Mouse (Mus musculus): ENCODE data around the gene Klk9. TPM values are rescaled to one million over a fixed set of nuclear protein-coding genes. Genes with fewer than 3 reads are reported as not detected.
A peak's percentile ranks its signal among the peaks of the same experiment; 100 is the strongest.

The Klk9 gene
- polyA plus RNA-seq, 1 experiment, result not detected

DNA sequence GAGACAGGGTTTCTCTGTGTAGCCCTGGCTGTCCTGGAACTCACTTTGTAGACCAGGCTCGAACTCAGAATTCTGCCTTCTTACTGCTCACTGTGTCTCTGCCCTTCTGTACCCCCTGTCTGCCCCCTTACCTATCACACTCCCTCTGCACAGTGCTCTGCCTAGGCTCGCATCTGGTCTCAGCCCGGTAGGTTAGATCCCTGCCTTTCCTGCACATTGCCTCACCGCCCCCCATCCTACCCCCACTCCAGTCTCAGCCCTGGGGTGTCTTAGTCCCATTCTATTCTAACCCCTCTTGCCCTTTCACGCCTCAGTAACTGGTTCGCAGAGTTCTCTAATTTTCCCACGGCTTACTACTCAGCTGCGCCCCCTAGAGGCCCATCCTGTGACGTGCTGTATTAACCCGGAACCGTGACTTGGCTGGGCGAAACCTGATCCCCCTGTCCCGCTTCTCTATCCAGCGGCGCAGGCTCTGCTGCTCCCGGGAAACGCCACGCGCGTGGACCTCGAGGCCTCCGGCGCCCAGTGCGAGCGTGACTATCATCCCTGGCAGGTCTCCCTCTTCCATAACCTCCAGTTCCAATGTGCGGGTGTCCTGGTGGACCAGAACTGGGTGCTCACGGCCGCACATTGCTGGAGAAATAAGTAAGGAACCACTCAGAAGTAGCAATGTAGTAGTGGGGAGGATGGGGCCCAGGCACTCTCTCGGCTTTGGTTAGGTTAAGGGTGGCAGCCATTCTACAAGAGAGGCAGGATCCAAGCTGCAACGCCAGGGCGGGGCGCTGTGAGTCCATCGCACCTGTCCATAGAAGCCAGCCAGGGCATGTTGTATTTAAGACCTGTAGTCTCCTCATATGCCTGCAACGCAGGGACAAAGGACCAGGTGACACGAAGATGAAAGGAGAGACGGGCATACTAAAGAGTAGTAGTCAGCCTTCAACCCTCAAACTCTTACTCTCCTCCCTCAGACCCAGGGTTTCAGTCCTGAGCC lies 9.1 kb upstream of the Klk9 start:
- Histone ChIP-seq H3K79me2 (ENCODE audit: control insufficient read depth, insufficient read depth) (no peaks in the 10 kb centered on the region), H3K4me3 (no peak overlapping the region), H3K27me3 (ENCODE audit: control insufficient read depth, insufficient read depth, insufficient read length) (no peaks in the 10 kb centered on the region), H3K36me3 (ENCODE audit: control insufficient read depth, insufficient read depth) (no peaks in the 10 kb centered on the region), H3ac (ENCODE audit: control insufficient read depth, insufficient read length) (no peak overlapping the region), H3K4me2 (ENCODE audit: low read depth) (peak overlapping the region; percentile 53)
- no peak for TF ChIP-seq MYOD1 (IDR thresholded peaks at IDR 0.05; ENCODE audit: control insufficient read depth in 1 of 3, insufficient read length in 2 of 3, low read depth in 2 of 3)
- TF ChIP-seq TCF12 (IDR thresholded peaks at IDR 0.05; ENCODE audit: insufficient read depth, poor library complexity, severe bottlenecking), result no peak
- no peak for TF ChIP-seq TCF3 (IDR thresholded peaks at IDR 0.05; ENCODE audit: insufficient read length, low read depth)

DNA sequence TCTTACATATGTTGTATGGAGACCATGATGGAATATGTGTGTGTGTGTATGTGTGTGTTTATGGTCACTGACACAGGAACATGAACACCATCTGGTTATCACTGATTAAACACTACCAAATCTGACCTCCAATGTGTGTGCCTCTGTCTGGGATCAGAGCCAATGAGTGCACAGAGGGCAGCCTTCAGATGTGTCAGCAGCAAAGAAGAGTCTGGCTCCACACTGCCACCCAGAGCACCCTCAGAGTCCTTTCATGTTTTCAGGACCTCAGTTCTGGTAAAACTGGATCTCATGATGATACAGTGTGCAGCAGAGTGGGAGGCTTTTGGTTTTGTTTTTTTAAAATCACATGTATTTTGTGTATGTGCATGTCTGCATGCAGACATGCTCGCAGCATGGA lies 6.4 kb upstream of the Klk9 start:
- Histone ChIP-seq H3K27me3 (ENCODE audit: control insufficient read depth, insufficient read depth, insufficient read length) (no peaks in the 10 kb centered on the region), H3K79me2 (ENCODE audit: control insufficient read depth, insufficient read depth) (no peaks in the 10 kb centered on the region), H3ac (ENCODE audit: control insufficient read depth, insufficient read length) (no peak overlapping the region), H3K4me2 (ENCODE audit: low read depth) (no peak overlapping the region), H3K4me3 (no peak overlapping the region), H3K36me3 (ENCODE audit: control insufficient read depth, insufficient read depth) (no peaks in the 10 kb centered on the region)
- TF ChIP-seq CEBPB (IDR thresholded peaks at IDR 0.05; ENCODE audit: insufficient read depth, poor library complexity, severe bottlenecking), result no peak
- TF ChIP-seq POLR2AphosphoS2 (IDR thresholded peaks at IDR 0.05; ENCODE audit: insufficient read length, low read depth), result no peak
- no peak for TF ChIP-seq TCF3 (IDR thresholded peaks at IDR 0.05; ENCODE audit: insufficient read length, low read depth)
- no peak for TF ChIP-seq REST (IDR thresholded peaks at IDR 0.05; ENCODE audit: insufficient read depth, insufficient read length)
- no peak for TF ChIP-seq USF1 (IDR thresholded peaks at IDR 0.05; ENCODE audit: low read depth)
- no peak for TF ChIP-seq MYOG (IDR thresholded peaks at IDR 0.05; ENCODE audit: control insufficient read depth in 1 of 3, insufficient read depth in 1 of 3, insufficient read length in 2 of 3, low read depth in 2 of 3)
- TF ChIP-seq POLR2A (IDR thresholded peaks at IDR 0.05; ENCODE audit: insufficient read length, low read depth), result no peak
- no peak for TF ChIP-seq MAX (IDR thresholded peaks at IDR 0.05; ENCODE audit: low read depth)
- no peak for TF ChIP-seq E2F4 (IDR thresholded peaks at IDR 0.05; ENCODE audit: insufficient read depth)
- TF ChIP-seq TCF12 (IDR thresholded peaks at IDR 0.05; ENCODE audit: insufficient read depth, poor library complexity, severe bottlenecking), result no peak
- TF ChIP-seq SRF (IDR thresholded peaks at IDR 0.05; ENCODE audit: control insufficient read depth, insufficient read length, low read depth), result no peak
- TF ChIP-seq MYOD1 (IDR thresholded peaks at IDR 0.05; ENCODE audit: control insufficient read depth in 1 of 3, insufficient read length in 2 of 3, low read depth in 2 of 3), result no peak

DNA sequence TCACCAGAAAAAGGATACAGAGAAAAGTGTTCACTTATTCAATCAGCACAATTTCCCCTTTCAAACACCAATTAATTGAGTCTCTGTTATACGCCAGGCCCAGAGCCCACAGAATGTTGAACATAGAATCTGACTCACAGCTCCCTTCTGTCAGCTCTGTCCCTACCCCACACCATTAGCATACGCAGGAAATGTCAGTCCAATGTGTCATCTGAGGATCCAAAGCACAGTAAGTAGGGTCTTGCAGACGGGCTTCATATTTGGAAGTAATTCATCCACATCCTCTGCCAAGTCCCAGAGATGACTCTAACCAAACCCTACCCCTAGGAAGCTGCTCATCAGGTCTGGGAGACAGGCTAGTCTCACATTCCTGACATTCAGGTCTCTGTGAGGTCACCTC lies 3.6 kb upstream of the Klk9 start:
- Histone ChIP-seq H3K36me3 (ENCODE audit: control insufficient read depth, insufficient read depth) (no peaks in the 10 kb centered on the region), H3K4me3 (no peak overlapping the region), H3K27me3 (ENCODE audit: control insufficient read depth, insufficient read depth, insufficient read length) (no peaks in the 10 kb centered on the region), H3K79me2 (ENCODE audit: control insufficient read depth, insufficient read depth) (no peaks in the 10 kb centered on the region), H3K4me2 (ENCODE audit: low read depth) (peak overlapping the region; percentile 4), H3ac (ENCODE audit: control insufficient read depth, insufficient read length) (no peak overlapping the region)
- no peak for TF ChIP-seq POLR2A (IDR thresholded peaks at IDR 0.05; ENCODE audit: insufficient read length, low read depth)
- no peak for TF ChIP-seq REST (IDR thresholded peaks at IDR 0.05; ENCODE audit: insufficient read depth, insufficient read length)
- no peak for TF ChIP-seq TCF3 (IDR thresholded peaks at IDR 0.05; ENCODE audit: insufficient read length, low read depth)
- no peak for TF ChIP-seq USF1 (IDR thresholded peaks at IDR 0.05; ENCODE audit: low read depth)
- TF ChIP-seq POLR2AphosphoS2 (IDR thresholded peaks at IDR 0.05; ENCODE audit: insufficient read length, low read depth), result no peak
- TF ChIP-seq TCF12 (IDR thresholded peaks at IDR 0.05; ENCODE audit: insufficient read depth, poor library complexity, severe bottlenecking), result no peak
- TF ChIP-seq MAX (IDR thresholded peaks at IDR 0.05; ENCODE audit: low read depth), result no peak
- TF ChIP-seq CEBPB (IDR thresholded peaks at IDR 0.05; ENCODE audit: insufficient read depth, poor library complexity, severe bottlenecking), result no peak
- no peak for TF ChIP-seq MYOD1 (IDR thresholded peaks at IDR 0.05; ENCODE audit: control insufficient read depth in 1 of 3, insufficient read length in 2 of 3, low read depth in 2 of 3)
- no peak for TF ChIP-seq E2F4 (IDR thresholded peaks at IDR 0.05; ENCODE audit: insufficient read depth)
- no peak for TF ChIP-seq MYOG (IDR thresholded peaks at IDR 0.05; ENCODE audit: control insufficient read depth in 1 of 3, insufficient read depth in 1 of 3, insufficient read length in 2 of 3, low read depth in 2 of 3)
- no peak for TF ChIP-seq SRF (IDR thresholded peaks at IDR 0.05; ENCODE audit: control insufficient read depth, insufficient read length, low read depth)

DNA sequence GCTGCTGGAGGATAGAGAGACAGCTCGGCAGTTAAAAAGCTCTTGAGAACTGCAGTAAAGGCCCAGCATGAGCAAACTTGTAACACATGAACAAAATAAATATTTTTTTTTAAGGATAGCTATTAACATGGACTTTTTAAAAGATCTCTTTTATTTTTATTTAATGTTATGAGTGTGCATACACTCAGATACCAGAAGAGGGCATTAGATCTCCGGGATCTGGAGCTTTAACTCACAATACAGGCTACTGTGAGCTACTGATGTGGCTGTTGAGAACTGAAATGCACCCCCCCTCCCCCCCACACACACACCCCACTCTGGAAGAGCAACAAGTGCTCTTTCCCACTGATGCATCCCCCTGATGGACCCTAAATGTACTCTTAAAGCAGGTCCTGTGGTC lies 2.4 kb upstream of the Klk9 start:
- Histone ChIP-seq H3ac (ENCODE audit: control insufficient read depth, insufficient read length) (no peak overlapping the region), H3K36me3 (ENCODE audit: control insufficient read depth, insufficient read depth) (no peaks in the 10 kb centered on the region), H3K79me2 (ENCODE audit: control insufficient read depth, insufficient read depth) (no peaks in the 10 kb centered on the region), H3K4me3 (no peak overlapping the region), H3K27me3 (ENCODE audit: control insufficient read depth, insufficient read depth, insufficient read length) (no peaks in the 10 kb centered on the region), H3K4me2 (ENCODE audit: low read depth) (no peak overlapping the region)
- TF ChIP-seq E2F4 (IDR thresholded peaks at IDR 0.05; ENCODE audit: insufficient read depth) (no peak), MAX (IDR thresholded peaks at IDR 0.05; ENCODE audit: low read depth) (no peak)

DNA sequence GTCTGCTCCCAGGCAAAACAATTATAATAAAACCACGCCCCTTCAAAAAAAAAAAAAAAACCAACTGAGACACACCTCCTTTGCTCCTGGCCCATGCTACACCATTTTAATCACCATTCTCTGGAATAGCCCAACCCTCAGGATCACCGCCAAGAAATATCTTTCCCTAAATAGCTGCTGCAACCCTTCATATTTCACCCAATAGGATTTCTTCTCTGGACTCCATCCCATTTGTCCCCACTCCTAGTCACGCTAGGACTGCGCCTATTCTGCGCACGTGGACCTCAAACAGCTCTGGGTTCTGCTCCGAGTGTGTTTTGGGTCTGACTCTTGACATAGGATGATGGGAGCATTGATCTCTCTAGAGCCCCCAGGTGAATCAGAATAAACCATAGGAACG lies 4.7 kb downstream of the Klk9 start:
- H3K4me3 ChIP-seq, result no peak overlapping the region
- no peak overlapping the region for H3ac ChIP-seq (ENCODE audit: control insufficient read depth, insufficient read length)
- H3K27me3 ChIP-seq (ENCODE audit: control insufficient read depth, insufficient read depth, insufficient read length), result no peaks in the 10 kb centered on the region
- no peak for TF ChIP-seq MYOD1 (IDR thresholded peaks at IDR 0.05; ENCODE audit: control insufficient read depth in 1 of 3, insufficient read length in 2 of 3, low read depth in 2 of 3)
- no peak for TF ChIP-seq USF1 (IDR thresholded peaks at IDR 0.05; ENCODE audit: low read depth)
- no peak for TF ChIP-seq MAX (IDR thresholded peaks at IDR 0.05; ENCODE audit: low read depth)
- TF ChIP-seq REST (IDR thresholded peaks at IDR 0.05; ENCODE audit: insufficient read depth, insufficient read length), result no peak
- no peak for TF ChIP-seq TCF3 (IDR thresholded peaks at IDR 0.05; ENCODE audit: insufficient read length, low read depth)
- TF ChIP-seq POLR2A (IDR thresholded peaks at IDR 0.05; ENCODE audit: insufficient read length, low read depth), result no peak
- no peak for TF ChIP-seq SRF (IDR thresholded peaks at IDR 0.05; ENCODE audit: control insufficient read depth, insufficient read length, low read depth)
- no peak for TF ChIP-seq POLR2AphosphoS2 (IDR thresholded peaks at IDR 0.05; ENCODE audit: insufficient read length, low read depth)
- TF ChIP-seq MYOG (IDR thresholded peaks at IDR 0.05; ENCODE audit: control insufficient read depth in 1 of 3, insufficient read depth in 1 of 3, insufficient read length in 2 of 3, low read depth in 2 of 3), result no peak
- no peak for TF ChIP-seq E2F4 (IDR thresholded peaks at IDR 0.05; ENCODE audit: insufficient read depth)
- no peak for TF ChIP-seq CEBPB (IDR thresholded peaks at IDR 0.05; ENCODE audit: insufficient read depth, poor library complexity, severe bottlenecking)
- TF ChIP-seq TCF12 (IDR thresholded peaks at IDR 0.05; ENCODE audit: insufficient read depth, poor library complexity, severe bottlenecking), result no peak
- H3K79me2 ChIP-seq (ENCODE audit: control insufficient read depth, insufficient read depth), result no peaks in the 10 kb centered on the region
- no peaks in the 10 kb centered on the region for H3K36me3 ChIP-seq (ENCODE audit: control insufficient read depth, insufficient read depth)
- H3K4me2 ChIP-seq (ENCODE audit: low read depth), result no peak overlapping the region

Measured in myocyte (in vitro differentiated cells).